Mouse (Mus musculus) ovary, adult 10 weeks (tissue): Measurements from ENCODE around the gene Gxylt2. TPM values are rescaled to one million over a fixed set of nuclear protein-coding genes. Genes with fewer than 3 reads are reported as not detected.

Experiments used
- polyA plus RNA-seq: library from polyadenylated mRNA; stranded (reverse); fragments of 350-450 nt; fragmentation: Illumina TruSeq; extraction: RNeasy Lipid Tissue Mini Kit (QIAGEN cat#74804); gene quantifications from one replicate; pipeline ENCODE4 v1.2.3, GENCODE M21; 2014

The Gxylt2 gene
- polyA plus RNA-seq: 17.7 TPM

DNA sequence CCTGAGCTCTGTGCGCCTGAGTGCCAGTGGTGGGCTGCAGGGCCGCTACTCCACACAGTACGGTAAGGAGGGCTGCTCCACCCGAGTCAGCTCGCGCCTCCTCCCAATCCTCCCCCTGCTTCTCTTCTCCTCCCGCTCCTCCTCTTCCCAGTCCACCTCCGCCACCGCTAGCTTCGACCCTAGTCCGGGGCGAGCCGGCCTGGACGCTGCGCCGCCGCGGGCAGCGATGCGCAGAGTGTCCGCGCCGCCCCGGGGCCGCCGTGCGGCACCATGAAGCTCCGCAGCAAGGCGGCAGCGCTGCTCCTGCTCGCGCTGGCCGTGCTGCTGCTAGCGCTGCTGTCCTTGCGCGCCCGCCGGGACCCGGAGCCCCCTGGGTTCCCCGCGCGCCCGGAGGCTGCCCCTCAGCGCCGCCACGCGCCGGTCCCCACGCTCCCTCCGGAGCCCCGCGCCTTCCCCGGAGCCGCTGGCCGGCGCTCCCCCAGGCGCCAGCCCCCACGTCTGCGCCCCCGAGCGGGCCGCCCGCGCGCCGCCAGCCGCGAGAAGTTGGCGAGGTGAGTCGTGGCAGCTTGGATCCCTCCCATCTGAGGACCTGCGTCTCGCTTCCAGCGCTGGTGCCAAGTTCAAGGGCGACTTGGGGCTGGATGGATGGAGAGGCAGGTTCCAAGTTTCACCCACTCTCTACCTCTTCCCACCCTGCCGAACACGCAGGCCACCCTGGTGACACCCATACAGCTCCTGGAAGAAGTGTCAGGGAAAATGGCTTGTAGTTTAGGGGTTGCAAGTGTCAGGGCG lies at the start of gene Gxylt2:
Gxylt2 (plus strand) TSS at position 161 of the 792 bp plus-strand sequence.

DNA sequence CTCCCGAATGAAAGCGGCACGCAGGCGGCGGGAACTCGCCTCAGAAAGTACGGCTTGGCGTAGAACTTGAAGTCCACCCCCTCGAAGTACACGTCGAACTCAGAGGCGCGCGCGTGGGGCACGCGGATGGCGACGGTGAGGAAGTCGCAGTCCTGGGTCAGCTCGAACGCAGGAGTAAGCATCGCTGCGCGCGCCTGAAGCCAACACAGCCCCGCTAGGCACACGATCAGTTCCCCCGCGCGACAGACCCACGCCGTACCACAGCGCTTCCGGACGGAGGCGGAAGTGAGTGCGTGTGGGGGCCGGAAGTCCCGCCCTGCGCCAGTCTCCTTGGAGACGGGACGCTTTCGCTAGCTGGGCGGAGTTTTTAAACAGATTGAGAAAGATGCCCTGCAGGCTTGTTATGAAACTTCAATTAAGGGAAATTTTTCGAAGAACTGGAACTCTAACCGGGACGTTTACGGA lies 33.6 kb upstream of the Gxylt2 start, which contains the start of gene Shq1:
Shq1 (minus strand) TSS at position 278 of the 465 bp plus-strand sequence.

DNA sequence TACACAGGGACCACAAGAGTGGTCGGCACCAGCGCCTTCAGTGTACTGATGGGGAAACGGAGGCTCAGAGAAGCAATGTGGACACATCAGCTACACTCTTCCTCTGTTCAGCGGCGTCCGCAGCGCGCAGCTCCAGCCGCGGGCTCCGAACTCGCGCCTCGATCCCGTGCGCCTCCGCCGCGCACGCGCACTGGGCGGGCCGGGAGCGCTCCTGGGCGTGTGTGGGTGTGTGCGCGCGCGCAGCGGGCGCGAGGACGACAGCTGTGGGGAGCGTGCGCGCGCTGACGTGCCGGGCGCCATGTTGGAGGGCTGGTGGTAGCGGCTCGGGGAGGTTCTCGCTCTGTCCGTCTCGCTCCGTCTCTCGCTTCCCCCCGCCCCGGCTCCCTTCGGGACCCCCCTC lies 128.8 kb downstream of the Gxylt2 start, which contains the start of gene Ppp4r2:
Ppp4r2 (plus strand) TSS at position 268 of the 400 bp plus-strand sequence.

Other genes with a start within 250 kb of the Gxylt2 start
- gene Shq1, start 33.6 kb upstream of the Gxylt2 start, polyA plus RNA-seq: 2.2 TPM
- gene Ppp4r2, start 128.9 kb downstream of the Gxylt2 start, polyA plus RNA-seq: 246 TPM